Comparison of ENCODE assay signal across 8 mouse cellular contexts in the genomic region with DNA sequence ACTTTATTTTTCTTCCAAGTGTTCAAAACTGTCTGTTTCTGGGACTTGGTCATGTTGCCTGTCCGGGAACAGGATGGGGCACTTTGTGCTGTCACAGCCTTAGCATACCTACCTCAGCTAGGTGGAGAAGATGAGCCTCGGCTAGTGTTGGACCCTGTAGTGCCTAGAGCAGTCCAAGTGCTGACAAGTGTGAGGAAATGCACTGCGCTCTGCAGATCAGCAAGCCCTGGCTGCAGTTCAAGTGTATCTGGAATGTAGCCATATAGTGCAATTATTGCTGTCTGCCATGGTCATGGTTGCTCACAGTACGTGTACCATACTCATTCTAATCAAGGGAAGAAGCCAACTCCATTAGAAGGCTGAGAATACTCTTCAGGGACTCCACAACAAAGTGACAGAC. TPM values are rescaled to one million over a fixed set of nuclear protein-coding genes. Genes with fewer than 3 reads are reported as not detected.
DNase-seq lines count a peak whose midpoint lies in the region; ATAC-seq and TF ChIP-seq lines count a peak whose summit lies in the region.

No protein-coding gene starts in this region.

- no peaks in the 10 kb centered on the region for H3K9me3 ChIP-seq in midbrain, embryonic 13.5 days
- H3K9me3 ChIP-seq in midbrain, embryonic 10.5 days (replicated peaks) = no peaks in the 10 kb centered on the region
- no peaks in the 10 kb centered on the region for H3K9me3 ChIP-seq in forebrain, embryonic 14.5 days (replicated peaks; ENCODE audit: control insufficient read depth, low read length)
- no peaks in the 10 kb centered on the region for H3K9me3 ChIP-seq in kidney, embryonic 16.5 days (ENCODE audit: low read length)
- no peaks in the 10 kb centered on the region for H3K9me3 ChIP-seq in stomach, postnatal 0 days (ENCODE audit: control insufficient read depth, low read length)

- H3K27me3 ChIP-seq in midbrain, embryonic 13.5 days = no peaks in the 10 kb centered on the region
- H3K27me3 ChIP-seq in midbrain, embryonic 10.5 days (ENCODE audit: low read depth, poor library complexity, severe bottlenecking) = no peaks in the 10 kb centered on the region
- no peaks in the 10 kb centered on the region for H3K27me3 ChIP-seq in forebrain, embryonic 14.5 days (replicated peaks; ENCODE audit: control insufficient read depth, insufficient read depth, low read length)
- no peaks in the 10 kb centered on the region for H3K27me3 ChIP-seq in kidney, embryonic 16.5 days (ENCODE audit: insufficient read depth, low read length)
- no peaks in the 10 kb centered on the region for H3K27me3 ChIP-seq in stomach, postnatal 0 days (ENCODE audit: control insufficient read depth, insufficient read depth, low read length)

- TF ChIP-seq EP300 in stomach, postnatal 0 days (optimal IDR thresholded peaks at IDR 0.05) = no peak

- peaks cover 80% of the 10 kb centered on the region for H3K36me3 ChIP-seq in midbrain, embryonic 13.5 days
- H3K36me3 ChIP-seq in midbrain, embryonic 10.5 days = peaks cover 93% of the 10 kb centered on the region
- H3K36me3 ChIP-seq in forebrain, embryonic 14.5 days (ENCODE audit: control insufficient read depth, insufficient read depth, low read length) = peaks cover 79% of the 10 kb centered on the region
- H3K36me3 ChIP-seq in kidney, embryonic 16.5 days (ENCODE audit: insufficient read depth, low read length) = peaks cover 62% of the 10 kb centered on the region
- H3K36me3 ChIP-seq in stomach, postnatal 0 days (ENCODE audit: control insufficient read depth, insufficient read depth, low read length) = peaks cover 14% of the 10 kb centered on the region; the same call in 1 of the 2 replicates

- no peak overlapping the region for H3K4me2 ChIP-seq in midbrain, embryonic 13.5 days (replicated peaks)
- no peak overlapping the region for H3K4me2 ChIP-seq in forebrain, embryonic 14.5 days (ENCODE audit: low read length)
- no peak overlapping the region for H3K4me2 ChIP-seq in kidney, embryonic 16.5 days (replicated peaks; ENCODE audit: low read depth, low read length)
- H3K4me2 ChIP-seq in stomach, postnatal 0 days (replicated peaks; ENCODE audit: low read depth) = no peak overlapping the region

- ATAC-seq in midbrain, embryonic 13.5 days = peak; percentile 65; the same call in 1 of the 2 replicates
- ATAC-seq in forebrain, embryonic 14.5 days = peak; percentile 87
- peak; percentile 42; the same call in 1 of the 2 replicates for ATAC-seq in kidney, embryonic 16.5 days (ENCODE audit: low FRiP score, low TSS enrichment)
- ATAC-seq in stomach, postnatal 0 days (ENCODE audit: low FRiP score, low TSS enrichment) = no peak

- 80% methylated on average over 4 of the region's 4 CpGs for WGBS in midbrain, embryonic 13.5 days
- WGBS in midbrain, embryonic 10.5 days = 89% methylated on average over 4 of the region's 4 CpGs
- WGBS in forebrain, embryonic 14.5 days = 34% methylated on average over 4 of the region's 4 CpGs
- WGBS in kidney, embryonic 16.5 days = 70% methylated on average over 4 of the region's 4 CpGs
- WGBS in stomach, postnatal 0 days = 40% methylated on average over 4 of the region's 4 CpGs

- H3K27ac ChIP-seq in midbrain, embryonic 13.5 days = no peak overlapping the region
- H3K27ac ChIP-seq in midbrain, embryonic 10.5 days (replicated peaks) = no peak overlapping the region
- 0 out of 2 replicates have a peak overlapping the region, but pooled peaks have one; percentile 40 for H3K27ac ChIP-seq in forebrain, embryonic 14.5 days (ENCODE audit: low read depth, low read length)
- no peak overlapping the region for H3K27ac ChIP-seq in kidney, embryonic 16.5 days (ENCODE audit: low read length)
- H3K27ac ChIP-seq in stomach, postnatal 0 days (replicated peaks) = 0 out of 2 replicates have a peak overlapping the region, but pooled peaks have one; percentile 8

- H3K9ac ChIP-seq in midbrain, embryonic 13.5 days (replicated peaks) = no peak overlapping the region
- no peak overlapping the region for H3K9ac ChIP-seq in forebrain, embryonic 14.5 days (ENCODE audit: low read length)
- H3K9ac ChIP-seq in kidney, embryonic 16.5 days (replicated peaks; ENCODE audit: low read length) = no peak overlapping the region
- H3K9ac ChIP-seq in stomach, postnatal 0 days (ENCODE audit: low read length) = no peak overlapping the region

- no peaks in the 10 kb centered on the region for H3K4me1 ChIP-seq in midbrain, embryonic 13.5 days (replicated peaks)
- H3K4me1 ChIP-seq in midbrain, embryonic 10.5 days = no peaks in the 10 kb centered on the region
- H3K4me1 ChIP-seq in forebrain, embryonic 14.5 days (ENCODE audit: control insufficient read depth, insufficient read depth, low read length) = peaks cover 8% of the 10 kb centered on the region; the same call in 1 of the 2 replicates
- H3K4me1 ChIP-seq in kidney, embryonic 16.5 days (ENCODE audit: insufficient read depth, low read length) = no peaks in the 10 kb centered on the region
- no peaks in the 10 kb centered on the region for H3K4me1 ChIP-seq in stomach, postnatal 0 days (replicated peaks; ENCODE audit: control insufficient read depth, insufficient read depth)

- no peak overlapping the region for H3K4me3 ChIP-seq in midbrain, embryonic 13.5 days (replicated peaks)
- no peak overlapping the region for H3K4me3 ChIP-seq in midbrain, embryonic 10.5 days
- H3K4me3 ChIP-seq in forebrain, embryonic 14.5 days (ENCODE audit: low read depth, low read length) = no peak overlapping the region
- H3K4me3 ChIP-seq in kidney, embryonic 16.5 days (ENCODE audit: low read length) = no peak overlapping the region
- no peak overlapping the region for H3K4me3 ChIP-seq in stomach, postnatal 0 days (ENCODE audit: low read depth, low read length)

- no peak for DNase-seq in midbrain, embryonic 10.5 days (ENCODE audit: low spot score)
- peak; percentile 86 for DNase-seq in brain, adult 2 months (ENCODE audit: low read depth, low spot score)
- DNase-seq in forebrain, embryonic 14.5 days (ENCODE audit: low spot score) = peak; percentile 90
- no peak for DNase-seq in stomach, postnatal 0 days (ENCODE audit: low spot score)
- no peak for DNase-seq in spleen, postnatal 14 days (ENCODE audit: low spot score in 2 of 2)
- no peak for DNase-seq in spleen, postnatal 10 days (ENCODE audit: low spot score in 2 of 2)

- no peak for TF ChIP-seq CTCF in stomach, postnatal 0 days (IDR thresholded peaks at IDR 0.05; ENCODE audit: low read depth)

RNA-seq across cellular contexts. Expression of a gene that starts 44.5 kb away (rescaled TPM):
- polyA plus RNA-seq in midbrain, embryonic 13.5 days (2015; fragmentation: Nextera tagmentation; extraction: Ambion mirVana) = 19.4 and 19.9 TPM in 2 replicates
- 25.0 and 25.7 TPM in 2 replicates for polyA plus RNA-seq in midbrain, embryonic 10.5 days (2016; fragmentation: Nextera tagmentation; extraction: Ambion mirVana)
- polyA plus RNA-seq in forebrain, embryonic 14.5 days (2014; fragmentation: Nextera tagmentation; extraction: Ambion mirVana) = 18.4 and 19.5 TPM in 2 replicates
- 34.2 and 35.2 TPM in 2 replicates for polyA plus RNA-seq in kidney, embryonic 16.5 days (2015; fragmentation: Nextera tagmentation; extraction: Ambion mirVana)
- 25.5 and 26.6 TPM in 2 replicates for polyA plus RNA-seq in stomach, postnatal 0 days (2015; fragmentation: Nextera tagmentation; extraction: Ambion mirVana)

RNA-seq across cellular contexts. Expression of a gene that starts 47.2 kb away (rescaled TPM):
- polyA plus RNA-seq in midbrain, embryonic 13.5 days (2015; fragmentation: Nextera tagmentation; extraction: Ambion mirVana) = 37.4 and 37.6 TPM in 2 replicates
- 30.7 and 31.8 TPM in 2 replicates for polyA plus RNA-seq in midbrain, embryonic 10.5 days (2016; fragmentation: Nextera tagmentation; extraction: Ambion mirVana)
- polyA plus RNA-seq in forebrain, embryonic 14.5 days (2014; fragmentation: Nextera tagmentation; extraction: Ambion mirVana) = 18.8 and 18.9 TPM in 2 replicates
- polyA plus RNA-seq in kidney, embryonic 16.5 days (2015; fragmentation: Nextera tagmentation; extraction: Ambion mirVana) = 56.4 and 65.5 TPM in 2 replicates
- polyA plus RNA-seq in stomach, postnatal 0 days (2015; fragmentation: Nextera tagmentation; extraction: Ambion mirVana) = 61.8 and 64.0 TPM in 2 replicates

Comparison
In these comparisons a context has a peak if more than half of its experiments do, and no peak if none do; other contexts are left out.
1. H3K27ac ChIP-seq: peak in forebrain, embryonic 14.5 days (single experiment) and stomach, postnatal 0 days (single experiment); none in midbrain, embryonic 13.5 days (single experiment), midbrain, embryonic 10.5 days (single experiment) and kidney, embryonic 16.5 days (single experiment).
2. DNase-seq: peak in brain, adult 2 months (single experiment) and forebrain, embryonic 14.5 days (single experiment); none in midbrain, embryonic 10.5 days (single experiment), stomach, postnatal 0 days (single experiment), spleen, postnatal 14 days (0 of 2) and spleen, postnatal 10 days (0 of 2).